Mouse (Mus musculus): ENCODE results near the gene Pcnx.

The Pcnx gene

GRCm38 (mm10) chr12:81855031-81855430 lies 4.8 kb upstream of the Pcnx start:
- DNase-seq (ENCODE audit: low spot score) = no peak

- no peak for DNase-seq (ENCODE audit: low spot score)
Observed at GRCm38 (mm10) chr12:81856696-81857095, 3.1 kb upstream of the Pcnx start.

GRCm38 (mm10) chr12:81857251-81857650 lies 2.6 kb upstream of the Pcnx start:
- no peak for DNase-seq (ENCODE audit: low spot score)

- no peak for DNase-seq (ENCODE audit: low spot score)
Observed at GRCm38 (mm10) chr12:81857978-81858569, 1.7 kb upstream of the Pcnx start.

- peak; percentile 45 for DNase-seq (ENCODE audit: low spot score)
Observed at GRCm38 (mm10) chr12:81860308-81861181, 722 bp downstream of the Pcnx start.

- DNase-seq (ENCODE audit: low spot score) = no peak
Observed at GRCm38 (mm10) chr12:81861199-81862085, 1.6 kb downstream of the Pcnx start.

- DNase-seq (ENCODE audit: low spot score) = no peak
Observed at GRCm38 (mm10) chr12:81862351-81862802, 2.6 kb downstream of the Pcnx start.

- DNase-seq (ENCODE audit: low spot score) = no peak
Observed at GRCm38 (mm10) chr12:81863949-81864348, 4.1 kb downstream of the Pcnx start.

GRCm38 (mm10) chr12:81865183-81865582 lies 5.4 kb downstream of the Pcnx start:
- DNase-seq (ENCODE audit: low spot score) = no peak

- DNase-seq (ENCODE audit: low spot score) = no peak
Observed at GRCm38 (mm10) chr12:81867316-81867715, 7.5 kb downstream of the Pcnx start.

- DNase-seq (ENCODE audit: low spot score) = no peak
Observed at GRCm38 (mm10) chr12:81869205-81869940, 9.6 kb downstream of the Pcnx start.

GRCm38 (mm10) chr12:81873345-81873744 lies 13.5 kb downstream of the Pcnx start:
- DNase-seq (ENCODE audit: low spot score) = no peak

GRCm38 (mm10) chr12:81880161-81880560 lies 20.3 kb downstream of the Pcnx start:
- no peak for DNase-seq (ENCODE audit: low spot score)

GRCm38 (mm10) chr12:81883255-81884106 lies 23.7 kb downstream of the Pcnx start:
- no peak for DNase-seq (ENCODE audit: low spot score)

GRCm38 (mm10) chr12:81884107-81884398 lies 24.2 kb downstream of the Pcnx start:
- no peak for DNase-seq (ENCODE audit: low spot score)

- DNase-seq (ENCODE audit: low spot score) = no peak
Observed at GRCm38 (mm10) chr12:81884983-81885382, 25.2 kb downstream of the Pcnx start.

- no peak for DNase-seq (ENCODE audit: low spot score)
Observed at GRCm38 (mm10) chr12:81885982-81886381, 26.2 kb downstream of the Pcnx start.

- DNase-seq (ENCODE audit: low spot score) = no peak
Observed at GRCm38 (mm10) chr12:81888954-81889353, 29.1 kb downstream of the Pcnx start.

- no peak for DNase-seq (ENCODE audit: low spot score)
Observed at GRCm38 (mm10) chr12:81891946-81892345, 32.1 kb downstream of the Pcnx start.

GRCm38 (mm10) chr12:81894311-81894710 lies 34.5 kb downstream of the Pcnx start:
- DNase-seq (ENCODE audit: low spot score) = no peak

- DNase-seq (ENCODE audit: low spot score) = no peak
Observed at GRCm38 (mm10) chr12:81895986-81896385, 36.2 kb downstream of the Pcnx start.
